Mouse (Mus musculus): ENCODE results near the gene Gm11492.

The Gm11492 gene

GRCm38 (mm10) chr11:87602234-87602633 is 35.8 kb downstream of the Gm11492 start:
- no peak for DNase-seq

GRCm38 (mm10) chr11:87603571-87603970 is 37.1 kb downstream of the Gm11492 start:
- DNase-seq, result no peak

DNA sequence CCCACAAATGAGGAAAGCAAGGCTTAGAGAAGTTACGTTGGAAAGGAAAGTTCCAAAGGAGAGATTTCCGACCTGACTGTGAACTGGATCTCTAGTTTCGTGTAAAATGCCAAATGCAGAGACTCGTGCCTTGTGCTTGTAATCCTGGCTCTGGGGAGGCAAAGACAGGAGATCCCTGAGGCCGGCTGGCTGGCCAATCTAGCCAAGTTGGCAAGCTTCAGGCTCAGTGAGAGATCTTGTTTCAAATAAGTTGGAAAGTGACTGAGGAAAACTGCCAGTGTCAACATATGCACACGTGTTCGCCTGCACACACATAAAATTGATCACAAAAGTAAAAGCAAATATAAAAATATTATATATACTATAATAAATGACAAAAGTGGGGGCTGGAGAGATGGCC is 42.8 kb downstream of the Gm11492 start:
- peak; percentile 40 for DNase-seq

DNA sequence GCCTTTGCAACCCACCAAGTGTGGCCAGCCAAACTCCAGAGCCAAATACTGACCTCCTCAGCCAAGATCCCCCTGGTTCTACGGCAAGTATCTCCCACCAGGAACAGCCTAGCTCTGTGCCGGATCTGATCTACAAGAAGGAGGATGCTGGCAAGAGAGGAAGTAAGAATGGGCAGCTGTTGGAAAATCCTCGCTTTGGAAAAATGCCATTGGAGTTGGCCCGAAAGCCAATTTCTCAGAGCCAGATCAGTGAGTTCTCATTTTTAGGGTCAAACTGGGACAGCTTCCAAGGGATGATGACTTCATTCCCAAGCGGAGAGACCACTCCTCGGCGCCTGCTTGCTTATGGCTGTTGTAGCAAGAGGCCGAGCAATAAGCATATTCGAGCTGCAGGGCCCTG is 45.1 kb downstream of the Gm11492 start:
- peak; percentile 28 for DNase-seq

DNA sequence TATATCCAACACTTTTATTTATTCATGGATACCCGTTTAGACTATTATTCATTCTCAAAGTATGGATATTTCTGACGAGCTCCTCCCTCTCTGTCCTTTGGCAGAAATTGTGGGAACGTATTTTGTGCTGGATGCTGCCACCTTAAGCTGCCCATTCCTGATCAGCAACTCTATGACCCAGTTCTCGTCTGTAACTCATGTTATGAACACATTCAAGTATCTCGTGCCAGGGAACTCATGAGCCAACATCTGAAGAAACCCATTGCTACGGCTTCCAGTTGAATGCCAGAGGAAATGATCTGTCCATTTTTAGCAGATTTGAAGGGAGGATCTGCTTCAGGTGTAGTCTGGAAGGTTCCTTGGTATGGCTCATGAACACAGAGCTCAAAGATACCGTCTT is 47.5 kb downstream of the Gm11492 start:
- no peak for DNase-seq

DNA sequence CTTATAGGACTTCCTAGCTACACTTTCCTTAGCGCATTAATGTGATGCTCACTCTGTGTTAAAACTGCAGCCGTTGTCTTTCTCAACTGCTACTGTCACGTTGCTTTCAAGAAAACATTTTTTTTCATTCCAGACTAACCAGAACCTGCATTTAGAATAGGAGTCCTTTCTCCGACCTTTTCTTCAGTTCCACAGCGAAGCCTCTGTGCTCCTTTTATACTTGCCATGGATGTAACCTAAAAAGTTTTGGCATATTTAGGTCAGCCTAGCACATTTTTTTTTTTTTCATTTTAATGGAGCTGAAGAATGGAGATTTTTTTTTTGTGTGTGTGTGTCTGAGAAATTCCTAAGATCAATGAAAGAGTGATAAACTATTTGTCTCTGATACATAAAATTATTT is 49.1 kb downstream of the Gm11492 start:
- DNase-seq, result no peak

DNA sequence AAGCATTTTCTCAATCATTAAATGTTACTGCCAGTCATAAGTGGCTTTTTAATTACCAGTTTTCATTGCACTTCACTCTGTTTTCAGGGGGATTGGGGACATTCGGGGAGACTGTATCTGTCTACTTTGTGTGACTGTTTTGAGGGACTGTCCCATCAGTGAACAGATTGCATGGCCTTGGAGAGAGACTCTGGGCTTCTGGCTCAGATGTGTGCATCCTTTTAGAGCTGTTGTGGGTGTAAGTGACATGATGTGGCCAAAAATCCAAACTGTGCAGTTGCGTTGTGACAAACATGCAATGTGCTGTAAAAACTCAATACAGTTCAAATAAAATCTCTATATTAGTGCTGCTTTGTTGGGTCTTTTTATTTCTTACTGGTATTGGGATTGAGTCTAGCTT is 49.5 kb downstream of the Gm11492 start:
- no peak for DNase-seq

- no peak for DNase-seq
These were observed 50.5 kb downstream of the Gm11492 start, which contains the start of gene Hsf5 for GRCm38 (mm10) chr11:87616790-87617474. TSS of gene Hsf5 (plus strand) at chr11:87617164.

- no peak for DNase-seq
These were observed 51.2 kb downstream of the Gm11492 start for GRCm38 (mm10) chr11:87617606-87618005.

All from cerebellum, adult 9-11 months (tissue).